Mouse (Mus musculus): ENCODE data around the gene Gm29554. TPM values are rescaled to one million over a fixed set of nuclear protein-coding genes. Genes with fewer than 3 reads are reported as not detected.
"Not testable (repeated sequence)": the region's sequence is repeated elsewhere in the genome, so short reads cannot be mapped to it uniquely, and the experiment has no call there.

Gm29554 gene
- not detected in 2 replicates for polyA plus RNA-seq (2012; rRNA removed)
- not detected in 2 replicates for polyA plus RNA-seq (2014; fragmentation: Nextera tagmentation; extraction: Ambion mirVana)

DNA sequence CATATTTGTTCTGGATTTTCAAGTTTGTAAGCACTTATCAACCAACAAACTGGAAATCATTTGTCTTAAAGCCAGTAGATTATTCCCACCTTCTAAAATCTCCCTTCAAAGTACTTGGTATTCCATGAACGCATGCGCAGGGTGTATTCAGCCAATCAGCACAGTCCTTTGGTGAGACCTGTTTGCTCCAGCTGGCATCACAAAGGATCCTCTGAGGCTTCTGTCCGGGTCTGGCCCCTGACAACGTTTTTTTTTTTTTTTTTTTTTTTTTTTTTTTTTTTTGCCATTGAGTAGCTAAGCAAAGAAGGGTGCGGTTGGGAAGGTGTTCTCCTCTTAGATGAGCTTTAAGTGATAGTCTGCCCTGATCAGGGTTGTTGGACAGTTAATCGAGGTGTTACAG is at the start of gene Gm29554:
Gene Gm29554, plus strand, starts transcription at position 301 of the 400 bp plus-strand sequence.
- no CpG with 5 or more reads among the region's 6 CpGs for WGBS (ENCODE audit: insufficient replicate concordance)
- not testable (repeated sequence) for ATAC-seq (ENCODE audit: insufficient read depth)

More for the DNA sequence above, at the start of gene Gm29554:
- DNase-seq (ENCODE audit: low read depth in 3 of 3, low spot score in 3 of 3); H3K36me3 ChIP-seq (replicated peaks; ENCODE audit: control insufficient read depth, insufficient read depth, low read depth); H3K4me2 ChIP-seq (ENCODE audit: low read depth); H3K4me1 ChIP-seq (replicated peaks; ENCODE audit: control insufficient read depth in 2 of 2, insufficient read depth in 2 of 2, low read length in 1 of 2); H3K27me3 ChIP-seq (ENCODE audit: control insufficient read depth, insufficient read depth, low read length); H3K9ac ChIP-seq (replicated peaks); H3K27ac ChIP-seq; H3K9me3 ChIP-seq (ENCODE audit: control insufficient read depth, low read length); H3K4me3 ChIP-seq (ENCODE audit: insufficient read depth in 1 of 2, low read depth in 2 of 2, low read length in 2 of 2): not testable (repeated sequence)

Other genes starting within 250 kb of the Gm29554 start
- not detected in 2 replicates for gene Gm20812, start 108.0 kb downstream of the Gm29554 start, polyA plus RNA-seq (2012; rRNA removed)
- not detected in 2 replicates for gene Gm20812, start 108.0 kb downstream of the Gm29554 start, polyA plus RNA-seq (2014; fragmentation: Nextera tagmentation; extraction: Ambion mirVana)

Measured in liver, embryonic 14.5 days (tissue).